Mouse (Mus musculus): Measurements from ENCODE around the gene Ctdnep1. TPM values are rescaled to one million over a fixed set of nuclear protein-coding genes. Genes with fewer than 3 reads are reported as not detected.

Gene Ctdnep1
- polyA plus RNA-seq, 1 experiment = 110 TPM

DNA sequence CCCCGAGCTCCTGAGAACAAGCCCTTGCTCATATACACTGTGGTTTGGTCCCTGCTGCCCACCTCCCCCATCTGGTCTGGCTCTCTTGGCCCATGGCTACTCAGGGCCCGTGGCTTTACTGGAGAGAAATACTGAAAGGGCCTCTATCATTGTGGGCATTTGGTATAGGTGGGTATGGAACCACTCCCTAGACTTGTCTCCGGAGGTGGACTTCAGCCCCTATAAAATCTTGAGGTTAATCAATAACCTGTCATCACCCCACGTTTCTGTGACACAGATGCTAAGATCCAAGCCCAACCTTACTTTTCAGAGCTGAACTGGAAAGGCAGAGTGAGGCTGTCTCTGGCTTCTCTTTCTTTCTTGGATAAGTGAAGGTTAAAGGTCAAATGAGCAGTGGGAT is 12.2 kb upstream of the Ctdnep1 start:
- DNase-seq (ENCODE audit: low read depth) = no peak
- TF ChIP-seq CTCF (IDR thresholded peaks at IDR 0.05; ENCODE audit: borderline replicate concordance, extremely low read depth, insufficient read depth, insufficient read length) (no peak), POLR2A (IDR thresholded peaks at IDR 0.05; ENCODE audit: borderline replicate concordance, extremely low read depth, insufficient read depth, insufficient read length, poor library complexity, severe bottlenecking) (no peak)

DNA sequence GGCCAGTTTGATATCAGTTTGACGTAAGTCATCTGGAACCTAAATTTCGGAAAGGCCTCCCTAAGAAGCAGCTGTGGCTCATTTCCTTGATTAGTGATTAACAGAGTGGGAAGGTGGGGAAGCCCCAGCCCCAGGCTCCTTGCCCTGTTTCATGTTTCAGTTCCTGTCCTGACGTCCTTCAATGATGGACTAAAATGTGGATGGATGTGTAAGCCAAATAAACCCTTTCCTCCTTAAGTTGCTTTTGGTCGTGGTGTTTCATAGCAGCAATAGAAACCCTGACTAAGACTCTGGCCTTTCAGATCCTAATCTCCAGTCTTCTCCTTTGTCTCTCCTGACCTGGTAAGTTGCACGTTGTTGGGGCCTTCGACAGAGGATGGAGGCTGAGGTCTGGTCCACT is 10.7 kb upstream of the Ctdnep1 start:
- TF ChIP-seq CTCF (IDR thresholded peaks at IDR 0.05; ENCODE audit: borderline replicate concordance, extremely low read depth, insufficient read depth, insufficient read length) = no peak
- no peak for TF ChIP-seq POLR2A (IDR thresholded peaks at IDR 0.05; ENCODE audit: borderline replicate concordance, extremely low read depth, insufficient read depth, insufficient read length, poor library complexity, severe bottlenecking)
- no peak for DNase-seq (ENCODE audit: low read depth)

DNA sequence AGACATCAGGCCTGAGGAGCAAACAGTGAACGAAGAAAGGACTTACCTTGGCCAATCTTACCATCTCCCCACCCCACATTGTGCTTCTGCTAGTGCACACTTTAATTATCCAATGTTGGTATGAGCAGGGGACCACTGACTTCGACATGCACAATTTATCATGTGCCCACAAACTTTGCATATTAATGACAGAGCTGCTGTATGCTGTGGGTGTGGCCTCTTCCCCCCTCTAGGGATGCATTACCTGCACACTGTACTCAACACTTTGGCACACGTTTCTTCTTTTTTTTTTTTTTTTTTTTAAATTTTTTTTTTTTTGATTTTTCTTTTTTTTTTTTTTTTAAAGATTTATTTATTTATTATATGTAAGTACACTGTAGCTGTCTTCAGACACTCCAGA is 10.2 kb upstream of the Ctdnep1 start:
- no peak for DNase-seq (ENCODE audit: low read depth)
- TF ChIP-seq CTCF (IDR thresholded peaks at IDR 0.05; ENCODE audit: borderline replicate concordance, extremely low read depth, insufficient read depth, insufficient read length) = no peak
- TF ChIP-seq POLR2A (IDR thresholded peaks at IDR 0.05; ENCODE audit: borderline replicate concordance, extremely low read depth, insufficient read depth, insufficient read length, poor library complexity, severe bottlenecking) = no peak

DNA sequence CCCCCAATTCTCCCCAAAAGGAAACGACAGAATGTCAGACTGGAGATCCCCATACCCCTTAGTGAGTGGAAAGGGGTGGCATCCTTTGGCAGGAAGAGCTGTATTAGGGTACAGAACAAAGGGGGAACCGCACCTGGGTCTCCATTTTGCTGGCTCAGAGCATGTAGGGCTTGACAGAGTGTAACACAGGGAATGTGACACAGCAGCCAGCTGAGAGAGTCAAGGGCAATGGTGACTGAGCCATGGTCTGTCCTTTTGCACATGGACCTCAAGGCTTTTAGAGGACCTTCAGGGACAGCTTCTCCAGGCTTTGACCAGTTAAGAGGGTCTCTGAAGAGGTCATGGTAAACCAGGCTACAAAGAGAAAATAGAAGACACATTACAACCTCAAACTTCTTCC is 6.0 kb upstream of the Ctdnep1 start:
- no peak for DNase-seq (ENCODE audit: low read depth)
- TF ChIP-seq CTCF (IDR thresholded peaks at IDR 0.05; ENCODE audit: borderline replicate concordance, extremely low read depth, insufficient read depth, insufficient read length) (no peak), POLR2A (IDR thresholded peaks at IDR 0.05; ENCODE audit: borderline replicate concordance, extremely low read depth, insufficient read depth, insufficient read length, poor library complexity, severe bottlenecking) (no peak)

DNA sequence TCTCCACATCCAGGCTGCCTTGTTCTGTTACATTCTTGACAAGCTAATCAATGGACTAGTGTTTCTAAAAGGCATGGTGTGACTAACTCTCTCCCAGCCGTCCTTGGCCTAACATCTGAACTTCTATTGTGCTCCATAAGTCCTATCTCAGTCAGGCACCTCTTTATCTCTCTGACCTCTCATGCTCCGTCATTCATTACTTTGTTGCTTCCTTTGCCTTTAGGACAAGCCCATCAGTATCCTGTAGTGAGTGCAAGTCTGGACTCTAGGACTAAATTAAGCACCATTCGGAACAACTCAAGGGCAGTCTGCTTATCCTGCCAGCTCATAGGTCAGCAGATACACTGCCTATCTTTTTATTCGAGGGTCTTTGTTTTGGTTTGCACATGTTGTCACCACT is 4.7 kb upstream of the Ctdnep1 start:
- DNase-seq (ENCODE audit: low read depth) = no peak

DNA sequence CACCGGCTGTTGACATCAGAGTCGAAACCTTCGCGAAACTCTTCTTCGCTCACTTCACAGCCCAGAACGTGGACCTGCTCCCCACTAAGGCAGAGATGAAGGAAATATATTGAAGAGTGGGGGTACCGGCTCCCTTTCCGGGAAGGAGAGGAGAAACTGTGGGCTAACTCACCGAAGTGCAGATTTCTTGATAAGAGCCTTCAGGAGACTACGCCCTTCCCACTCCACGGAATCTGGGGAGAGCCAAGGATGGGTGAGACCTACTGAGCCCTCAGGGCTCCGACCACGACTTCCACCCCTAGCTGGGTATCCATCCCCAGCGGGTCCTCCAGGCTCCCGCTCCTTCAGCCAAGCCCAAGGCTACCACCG is 1.1 kb upstream of the Ctdnep1 start:
- DNase-seq (ENCODE audit: low read depth) = no peak
- TF ChIP-seq POLR2A (IDR thresholded peaks at IDR 0.05; ENCODE audit: borderline replicate concordance, extremely low read depth, insufficient read depth, insufficient read length, poor library complexity, severe bottlenecking) (no peak), CTCF (IDR thresholded peaks at IDR 0.05; ENCODE audit: borderline replicate concordance, extremely low read depth, insufficient read depth, insufficient read length) (no peak)

More for the DNA sequence above, 4.7 kb upstream of the Ctdnep1 start:
- TF ChIP-seq POLR2A (IDR thresholded peaks at IDR 0.05; ENCODE audit: borderline replicate concordance, extremely low read depth, insufficient read depth, insufficient read length, poor library complexity, severe bottlenecking) (no peak), CTCF (IDR thresholded peaks at IDR 0.05; ENCODE audit: borderline replicate concordance, extremely low read depth, insufficient read depth, insufficient read length) (no peak)

DNA sequence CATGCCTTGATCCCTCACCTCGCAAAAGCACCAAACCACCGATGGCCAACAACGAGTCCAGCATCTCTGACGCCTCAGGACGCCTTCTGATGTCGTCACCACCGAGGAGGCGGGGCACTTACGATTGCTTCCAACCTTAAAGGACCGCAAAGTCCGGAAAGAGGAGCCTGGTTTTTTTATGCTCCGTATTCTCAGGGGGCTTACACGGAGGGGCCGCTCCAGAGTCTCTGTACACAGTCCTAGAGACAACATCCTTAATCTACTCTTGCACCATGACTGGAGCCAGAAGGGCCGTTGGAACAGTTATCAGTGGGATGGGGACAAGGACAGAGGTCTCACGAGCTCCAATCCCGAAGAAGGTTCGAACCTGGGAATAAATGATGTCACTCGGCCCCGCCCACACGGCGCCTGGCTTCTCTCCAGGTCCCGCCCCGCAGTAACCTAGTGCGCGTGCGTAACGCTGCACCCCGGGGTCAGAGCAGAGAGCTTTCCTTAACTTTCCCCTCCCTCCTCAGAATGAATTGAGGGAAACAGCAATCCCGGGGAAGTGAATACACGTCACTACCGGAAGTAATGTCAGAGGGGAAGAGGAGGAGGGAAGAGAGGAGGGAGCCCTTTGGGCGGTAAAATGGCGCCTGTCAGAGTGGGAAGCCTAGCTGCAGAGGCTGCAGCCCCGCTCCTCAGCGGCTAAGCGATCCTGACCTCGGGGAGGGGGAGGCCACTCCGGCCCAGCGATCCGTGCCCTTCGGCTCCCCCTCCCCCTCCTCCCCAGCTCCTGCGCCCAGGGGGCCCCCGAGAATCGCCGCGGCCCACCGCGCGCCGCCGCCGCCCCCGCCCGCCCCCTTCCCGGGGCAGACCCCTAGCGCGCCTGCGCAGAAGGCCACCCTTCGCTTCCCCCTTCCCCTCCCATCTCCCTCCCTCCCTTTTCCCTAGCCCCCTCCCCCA is 488 bp upstream of the Ctdnep1 start:
- peak; percentile 100 for DNase-seq (ENCODE audit: low read depth)
- TF ChIP-seq CTCF (IDR thresholded peaks at IDR 0.05; ENCODE audit: borderline replicate concordance, extremely low read depth, insufficient read depth, insufficient read length) (no peak), POLR2A (IDR thresholded peaks at IDR 0.05; ENCODE audit: borderline replicate concordance, extremely low read depth, insufficient read depth, insufficient read length, poor library complexity, severe bottlenecking) (peak; percentile 91)

DNA sequence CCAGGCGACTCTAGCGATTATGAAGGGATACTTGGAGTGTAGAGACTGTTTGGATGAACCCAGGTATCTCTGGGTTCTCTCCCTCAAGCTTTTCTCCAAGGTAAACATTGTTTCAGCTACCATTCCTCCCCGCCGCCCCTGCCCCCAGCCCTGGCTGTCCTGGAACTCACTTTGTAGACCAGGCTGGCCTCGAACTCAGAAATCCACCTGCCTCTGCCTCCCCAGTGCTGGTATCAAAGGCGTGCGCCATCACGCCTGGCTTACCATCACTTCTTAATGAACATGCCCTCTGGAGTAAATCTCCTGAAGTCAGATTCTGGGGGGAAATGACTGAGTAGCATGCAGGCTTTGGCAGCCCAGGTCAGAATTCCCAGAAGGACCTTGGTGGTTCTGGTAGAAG is 1.3 kb downstream of the Ctdnep1 start, which contains the start of gene Elp5:
TSS of gene Elp5 (minus strand) at position 293 of the 400 bp plus-strand sequence.
- TF ChIP-seq CTCF (IDR thresholded peaks at IDR 0.05; ENCODE audit: borderline replicate concordance, extremely low read depth, insufficient read depth, insufficient read length) (no peak), POLR2A (IDR thresholded peaks at IDR 0.05; ENCODE audit: borderline replicate concordance, extremely low read depth, insufficient read depth, insufficient read length, poor library complexity, severe bottlenecking) (no peak)
- no peak for DNase-seq (ENCODE audit: low read depth)

DNA sequence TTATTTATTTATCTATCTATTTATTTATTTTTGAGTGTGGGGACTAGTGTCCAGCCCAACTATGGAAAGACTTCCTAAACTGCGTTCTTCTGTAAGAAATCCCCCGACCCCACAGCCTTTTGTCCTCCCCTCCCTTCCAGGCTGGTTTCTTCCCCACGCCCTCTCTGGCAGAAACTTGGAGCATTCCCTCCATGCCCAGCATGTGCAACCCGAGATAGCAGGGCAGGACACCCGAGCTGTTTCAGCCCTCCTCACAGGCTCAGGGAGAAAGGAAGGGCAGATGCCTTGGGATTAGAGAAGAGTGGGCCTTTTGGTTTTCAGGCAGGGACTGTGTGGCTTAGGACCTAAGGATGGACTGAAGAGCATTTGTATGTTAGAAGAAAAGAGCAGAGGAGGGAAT is 1.9 kb downstream of the Ctdnep1 start:
- no peak for TF ChIP-seq POLR2A (IDR thresholded peaks at IDR 0.05; ENCODE audit: borderline replicate concordance, extremely low read depth, insufficient read depth, insufficient read length, poor library complexity, severe bottlenecking)
- no peak for TF ChIP-seq CTCF (IDR thresholded peaks at IDR 0.05; ENCODE audit: borderline replicate concordance, extremely low read depth, insufficient read depth, insufficient read length)
- DNase-seq (ENCODE audit: low read depth) = no peak

DNA sequence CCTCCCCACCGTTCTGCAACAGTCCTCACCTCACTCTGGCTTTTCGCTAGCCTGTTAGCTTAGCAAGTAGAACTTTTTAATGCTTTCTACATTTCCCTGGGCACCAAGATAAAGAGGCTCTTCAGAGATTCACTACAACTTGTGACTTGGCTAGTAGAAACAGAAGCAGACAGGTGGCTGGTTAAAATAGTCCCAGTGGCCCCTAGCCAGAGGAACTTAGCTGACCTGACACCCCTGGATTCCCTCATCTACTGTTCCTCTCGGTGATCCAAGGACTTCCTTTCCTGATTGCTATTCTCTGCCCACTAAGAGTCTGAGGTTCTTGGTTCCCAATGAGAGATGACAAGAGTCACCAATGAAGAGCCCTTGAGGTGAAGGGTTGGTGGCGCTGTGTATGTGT is 2.4 kb downstream of the Ctdnep1 start:
- TF ChIP-seq CTCF (IDR thresholded peaks at IDR 0.05; ENCODE audit: borderline replicate concordance, extremely low read depth, insufficient read depth, insufficient read length) = no peak
- no peak for TF ChIP-seq POLR2A (IDR thresholded peaks at IDR 0.05; ENCODE audit: borderline replicate concordance, extremely low read depth, insufficient read depth, insufficient read length, poor library complexity, severe bottlenecking)
- DNase-seq (ENCODE audit: low read depth) = no peak

DNA sequence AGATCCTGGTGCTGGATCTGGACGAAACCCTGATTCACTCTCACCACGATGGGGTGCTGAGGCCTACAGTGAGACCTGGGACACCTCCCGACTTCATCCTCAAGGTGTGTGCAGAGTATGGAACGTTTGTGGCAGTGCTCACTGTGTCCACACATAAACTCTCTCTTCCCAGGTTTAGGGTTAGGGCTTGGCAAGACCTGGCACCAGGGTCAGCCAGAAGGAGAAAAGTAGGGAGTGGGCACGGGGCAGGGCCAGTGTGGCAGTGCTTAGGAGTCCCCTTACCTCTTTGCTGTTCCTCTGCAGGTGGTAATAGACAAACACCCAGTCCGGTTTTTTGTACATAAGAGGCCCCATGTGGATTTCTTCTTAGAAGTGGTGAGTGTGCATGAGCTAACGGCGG is 3.5 kb downstream of the Ctdnep1 start:
- TF ChIP-seq POLR2A (IDR thresholded peaks at IDR 0.05; ENCODE audit: borderline replicate concordance, extremely low read depth, insufficient read depth, insufficient read length, poor library complexity, severe bottlenecking) = no peak
- TF ChIP-seq CTCF (IDR thresholded peaks at IDR 0.05; ENCODE audit: borderline replicate concordance, extremely low read depth, insufficient read depth, insufficient read length) = no peak
- no peak for DNase-seq (ENCODE audit: low read depth)

DNA sequence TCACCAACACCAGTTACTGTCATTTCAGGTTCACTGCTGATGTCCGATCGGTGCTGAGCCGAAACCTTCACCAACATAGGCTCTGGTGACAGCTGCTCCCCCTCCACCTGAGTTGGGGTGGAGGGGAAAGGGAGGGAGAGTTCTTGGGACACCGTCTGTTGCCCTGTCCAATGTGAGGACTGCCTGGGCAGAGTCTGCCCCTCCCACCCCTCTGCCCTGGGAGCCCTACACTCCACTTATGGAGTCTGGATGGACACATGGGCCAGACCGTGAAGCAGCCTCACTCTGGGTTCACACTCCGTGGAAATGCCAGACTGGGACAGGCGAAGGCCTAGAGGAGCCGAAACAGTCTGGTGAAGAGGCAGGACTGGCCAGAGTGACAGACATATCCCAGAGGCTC is 9.0 kb downstream of the Ctdnep1 start:
- TF ChIP-seq CTCF (IDR thresholded peaks at IDR 0.05; ENCODE audit: borderline replicate concordance, extremely low read depth, insufficient read depth, insufficient read length) (no peak), POLR2A (IDR thresholded peaks at IDR 0.05; ENCODE audit: borderline replicate concordance, extremely low read depth, insufficient read depth, insufficient read length, poor library complexity, severe bottlenecking) (no peak)

More for the DNA sequence above, 9.0 kb downstream of the Ctdnep1 start:
- DNase-seq (ENCODE audit: low read depth) = no peak
